Mouse (Mus musculus): ENCODE data around the gene Tspan14.
A peak's percentile ranks its signal among the peaks of the same experiment; 100 is the strongest.

Tspan14 gene

DNA sequence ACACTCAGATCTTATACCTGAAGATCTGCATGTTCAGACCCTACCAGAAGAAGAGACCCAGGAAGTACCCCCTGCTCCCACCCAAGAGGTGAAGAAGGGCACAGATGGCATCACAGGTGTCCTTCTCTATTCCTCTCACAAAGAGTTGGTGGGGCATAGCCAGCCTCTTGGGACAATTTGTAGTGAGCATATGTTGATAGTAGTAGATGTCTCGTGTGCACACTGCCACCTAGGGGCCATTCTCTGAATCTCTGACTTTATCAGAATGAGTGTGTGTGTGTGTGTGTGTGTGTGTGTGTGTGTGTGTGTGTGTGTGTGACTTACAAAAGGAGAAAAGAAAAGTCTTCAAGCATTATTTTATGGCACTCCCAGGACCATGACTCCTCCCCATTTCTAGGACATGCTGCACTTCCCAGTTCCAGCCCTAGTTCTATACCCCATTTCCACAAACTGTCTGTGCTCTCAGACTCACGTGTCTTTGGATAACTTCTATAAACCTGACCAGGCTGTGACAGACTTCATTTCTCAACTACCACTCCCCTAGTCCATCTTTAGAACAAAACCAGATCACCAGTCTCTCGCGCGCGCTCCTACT lies 8.6 kb upstream of the Tspan14 start:
- peak; percentile 61 to 73 for DNase-seq (ENCODE audit: low spot score in 2 of 2)

DNA sequence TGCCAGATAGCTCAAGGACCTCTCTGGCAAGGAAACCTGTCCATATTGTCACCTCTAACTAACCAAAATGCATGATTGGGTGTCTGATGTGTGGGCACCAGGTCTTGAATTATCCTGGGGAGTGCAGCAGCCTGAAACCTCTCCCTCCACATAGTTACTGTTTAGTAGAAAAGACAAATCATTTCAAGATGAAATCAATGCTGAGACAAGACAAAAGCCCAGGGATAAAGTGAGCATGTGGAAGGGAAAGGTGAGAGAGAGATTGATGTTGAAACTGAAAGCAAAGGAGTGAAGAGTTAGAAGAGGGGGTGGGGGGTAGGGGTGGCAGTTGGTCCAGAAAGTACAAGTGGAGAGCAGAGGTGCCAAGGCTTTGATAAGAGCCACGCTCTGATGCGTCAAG lies 1.4 kb upstream of the Tspan14 start:
- no peak for DNase-seq (ENCODE audit: low spot score in 2 of 2)

DNA sequence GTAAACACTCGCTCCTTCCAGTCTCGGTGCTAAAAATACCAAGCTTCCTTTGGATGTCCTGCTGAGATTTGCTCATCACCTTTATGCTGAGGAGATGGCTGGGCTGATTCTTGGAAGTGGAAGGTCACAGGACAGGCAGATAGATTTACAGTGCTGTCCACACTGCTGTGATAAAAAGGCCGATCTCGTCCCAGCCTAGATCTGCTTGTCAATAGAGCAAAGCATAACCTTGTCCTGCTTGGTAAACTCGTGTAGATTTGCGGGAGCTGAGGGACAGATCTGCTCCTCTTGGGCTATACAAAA lies 942 bp upstream of the Tspan14 start:
- DNase-seq (ENCODE audit: low spot score in 2 of 2): no peak

DNA sequence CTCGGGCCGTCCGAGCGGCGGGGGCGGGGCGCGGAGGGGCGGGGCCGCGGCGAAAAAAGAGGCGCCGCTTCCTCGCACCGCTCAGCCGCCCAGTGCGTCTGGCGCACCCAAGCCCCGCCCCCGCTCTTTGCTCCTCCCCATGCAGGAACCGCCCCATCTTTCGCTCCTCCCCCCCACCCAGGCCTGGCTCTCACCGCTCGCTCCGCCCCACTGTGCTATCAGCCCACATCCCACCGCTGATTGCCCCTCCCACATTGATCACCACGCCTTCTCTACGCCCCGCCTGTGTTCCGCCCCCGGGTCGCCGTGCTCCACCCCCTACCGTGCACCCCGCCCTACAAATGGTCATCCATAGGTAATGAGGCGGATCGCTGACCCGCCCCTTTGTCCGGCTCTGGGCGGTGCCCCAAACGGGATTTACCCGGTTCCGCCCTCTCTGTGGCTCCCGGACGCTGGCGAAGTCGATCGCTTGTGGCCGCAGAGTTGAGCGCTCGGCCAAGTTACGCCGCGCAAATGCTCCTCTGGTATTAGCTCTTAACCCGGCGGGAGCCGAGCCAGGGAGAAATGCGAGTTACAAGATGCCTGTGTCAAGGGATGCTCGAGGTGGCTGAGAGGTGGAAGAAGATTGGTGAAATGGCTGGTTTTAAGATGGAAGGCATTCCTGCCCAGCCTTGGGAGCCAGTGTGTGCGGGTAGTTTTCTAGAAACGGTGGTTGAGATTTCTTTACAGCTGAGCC lies 423 bp upstream of the Tspan14 start:
- peak; percentile 90 to 98 for DNase-seq (ENCODE audit: low spot score in 2 of 2)

DNA sequence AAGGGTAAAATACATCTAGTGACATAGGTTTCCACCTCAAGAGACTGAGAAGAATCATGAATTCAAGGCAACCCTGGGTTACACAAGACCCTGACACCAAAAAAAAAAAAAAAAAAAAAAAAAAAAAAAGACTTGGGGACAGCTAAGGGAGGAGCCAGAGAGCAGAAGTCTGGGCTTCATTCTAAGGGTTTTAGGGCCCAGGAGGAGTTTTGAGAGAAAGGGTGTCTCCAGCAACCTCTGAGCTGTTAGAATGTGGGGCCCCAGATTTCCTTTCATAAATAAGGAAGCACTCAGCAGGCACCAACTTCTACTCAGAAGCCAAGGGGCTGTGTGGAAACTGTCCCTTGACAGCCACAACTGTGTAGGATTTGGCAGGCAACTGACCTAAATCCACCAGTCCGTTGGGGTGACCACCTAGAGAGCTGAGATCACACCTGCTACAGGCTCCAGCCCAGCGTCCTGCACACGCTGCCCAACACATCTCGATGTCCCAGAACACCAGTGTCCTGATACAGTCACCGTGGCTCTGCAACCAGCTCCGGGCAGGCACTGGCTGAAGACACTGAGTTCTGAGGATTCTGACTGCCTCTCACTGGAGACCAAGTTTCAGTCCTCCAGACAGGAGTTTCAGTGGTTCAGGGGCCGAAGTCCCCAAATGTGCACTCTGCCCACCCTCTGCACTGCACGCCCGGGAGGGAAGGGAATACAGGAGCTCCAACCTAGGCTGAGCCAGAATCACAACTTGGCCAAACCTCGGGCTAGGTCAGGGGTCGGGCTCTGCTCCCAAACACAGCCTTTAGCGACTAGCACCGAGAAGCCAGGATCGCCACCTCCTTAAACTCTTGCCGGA lies 875 bp downstream of the Tspan14 start:
- DNase-seq (ENCODE audit: low spot score in 2 of 2): no peak

DNA sequence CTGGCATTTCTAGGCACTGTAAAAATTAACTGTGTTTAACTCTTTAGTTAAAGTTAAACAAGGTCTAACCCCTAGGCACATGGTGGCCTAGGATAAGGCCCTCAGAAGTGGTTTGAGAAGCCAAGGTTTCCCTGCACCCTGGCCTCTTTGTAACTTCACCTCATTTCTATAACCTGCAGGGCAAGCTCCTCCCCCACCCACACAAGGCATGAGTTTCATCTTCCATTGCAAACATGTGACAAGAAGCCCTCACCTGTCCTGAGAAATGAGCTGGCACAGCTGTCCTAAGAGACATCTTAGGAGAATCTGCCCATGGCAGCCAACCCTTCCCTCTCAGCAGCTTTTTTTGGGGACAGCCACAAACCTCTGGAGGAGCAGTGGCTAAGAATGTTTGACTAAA lies 1.7 kb downstream of the Tspan14 start:
- DNase-seq (ENCODE audit: low spot score in 2 of 2): no peak

DNA sequence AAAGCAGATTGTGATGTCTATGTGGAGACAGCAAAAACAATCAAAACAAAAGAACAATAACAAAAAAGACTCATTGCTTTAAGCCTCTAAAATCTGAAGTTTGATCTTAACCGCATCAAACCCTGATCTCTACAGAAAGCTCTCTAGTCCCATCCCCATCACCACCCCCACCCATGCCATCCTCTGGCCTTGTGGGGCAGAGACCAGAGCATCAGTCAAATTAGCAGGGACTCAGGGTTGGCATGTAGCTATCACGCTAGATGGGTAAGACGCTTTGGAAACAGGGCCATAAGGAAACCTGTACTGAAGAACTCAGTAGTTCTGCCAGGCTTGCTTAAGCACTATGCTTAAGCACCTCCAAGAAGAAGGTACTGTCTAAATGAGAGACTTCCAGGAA lies 2.4 kb downstream of the Tspan14 start:
- no peak for DNase-seq (ENCODE audit: low spot score in 2 of 2)

DNA sequence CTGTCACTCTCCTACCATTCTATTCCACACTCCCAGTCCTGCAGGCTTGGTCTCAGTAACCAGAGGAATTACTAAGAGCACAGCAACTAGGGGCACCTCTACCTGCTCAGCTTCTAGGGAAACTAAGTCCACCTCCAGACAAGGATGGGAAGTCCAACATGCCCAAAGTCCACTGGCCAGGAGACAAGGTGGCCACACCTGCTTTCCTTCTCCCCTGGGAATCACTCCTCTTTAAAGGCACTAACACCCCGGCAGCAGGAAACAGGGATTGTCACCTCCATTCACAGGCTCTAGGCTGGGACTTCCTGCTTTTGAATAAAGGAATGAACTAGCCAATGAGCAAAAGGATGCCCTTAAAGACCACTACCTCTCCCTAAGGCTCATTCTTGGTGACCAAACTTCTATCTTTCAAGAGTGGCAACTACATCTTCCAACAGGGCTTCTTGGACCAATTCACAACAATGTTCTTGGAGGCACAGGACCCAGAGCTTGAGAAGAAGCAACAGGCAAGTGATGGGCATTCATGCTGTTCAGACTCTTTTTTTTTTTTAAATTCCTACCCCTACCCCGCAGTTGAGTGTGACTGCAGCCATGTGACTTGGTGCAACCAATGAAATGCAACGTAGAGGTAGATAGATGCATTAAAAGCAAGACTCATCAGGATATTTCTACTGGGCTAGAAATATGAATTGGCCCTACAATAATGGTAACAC lies 3.0 kb downstream of the Tspan14 start:
- DNase-seq (ENCODE audit: low spot score in 2 of 2): no peak

DNA sequence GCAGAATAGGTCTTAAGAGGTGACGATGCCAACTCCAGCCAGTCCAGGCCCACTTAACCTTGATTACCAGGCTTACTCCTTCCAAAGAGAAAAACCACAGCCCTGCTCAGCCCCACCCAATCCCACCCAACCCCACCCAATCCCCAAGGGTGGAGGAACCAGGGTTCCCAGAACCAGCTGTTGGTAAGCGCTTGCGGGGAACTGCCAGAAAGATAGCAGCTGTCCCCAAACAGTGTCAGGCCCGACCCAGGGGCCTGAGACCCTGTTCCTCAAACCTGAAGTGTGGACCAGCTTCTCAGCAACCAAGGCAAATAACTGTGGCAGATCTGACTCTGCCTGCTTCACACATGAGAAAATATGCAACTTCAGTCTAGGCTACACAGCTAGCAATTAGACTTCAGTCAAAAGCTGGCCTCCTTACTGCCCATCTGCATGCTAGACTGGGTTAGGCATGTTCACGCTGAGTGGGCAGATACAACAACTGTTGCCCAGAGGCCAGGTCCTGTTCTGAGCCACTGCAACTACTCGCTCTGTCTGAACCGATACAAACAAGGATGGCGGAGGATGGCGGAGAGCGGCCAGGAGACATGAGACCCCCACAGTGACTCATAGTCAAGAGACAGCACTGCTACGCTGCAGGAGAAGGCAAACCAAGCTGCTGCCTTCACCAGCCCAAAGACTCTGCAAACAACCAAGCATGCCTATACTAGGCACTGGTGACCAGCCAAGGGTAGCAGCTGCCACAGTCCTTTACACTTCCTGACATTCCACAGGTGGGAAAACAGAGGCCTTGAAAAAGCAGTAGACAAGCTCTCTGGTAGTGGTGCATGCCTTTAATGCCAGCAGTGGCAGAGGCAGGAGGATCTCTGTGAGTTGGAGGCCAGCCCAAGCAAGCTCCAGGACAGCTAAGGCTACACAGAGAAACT lies 4.0 kb downstream of the Tspan14 start:
- DNase-seq (ENCODE audit: low spot score in 2 of 2): no peak

DNA sequence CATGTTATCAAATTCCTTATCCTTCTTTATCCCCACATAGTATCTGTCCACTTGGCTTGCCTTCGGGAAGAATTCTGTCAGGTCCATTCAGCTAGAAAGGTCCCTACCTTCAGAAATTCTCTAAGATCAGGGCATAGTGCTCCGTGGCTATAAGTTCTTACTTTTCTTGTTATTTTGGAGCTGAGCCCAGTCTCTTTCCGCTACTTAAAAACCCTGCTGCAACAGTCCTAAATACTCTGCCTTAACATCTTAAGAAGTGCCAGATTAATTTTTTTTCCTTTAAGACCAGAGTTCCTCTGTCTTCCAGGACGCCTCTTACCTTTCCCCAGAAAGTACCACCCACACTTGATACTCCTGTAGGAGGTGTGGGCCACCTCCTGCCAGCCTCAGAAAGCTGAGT lies 6.4 kb downstream of the Tspan14 start:
- no peak for DNase-seq (ENCODE audit: low spot score in 2 of 2)

DNA sequence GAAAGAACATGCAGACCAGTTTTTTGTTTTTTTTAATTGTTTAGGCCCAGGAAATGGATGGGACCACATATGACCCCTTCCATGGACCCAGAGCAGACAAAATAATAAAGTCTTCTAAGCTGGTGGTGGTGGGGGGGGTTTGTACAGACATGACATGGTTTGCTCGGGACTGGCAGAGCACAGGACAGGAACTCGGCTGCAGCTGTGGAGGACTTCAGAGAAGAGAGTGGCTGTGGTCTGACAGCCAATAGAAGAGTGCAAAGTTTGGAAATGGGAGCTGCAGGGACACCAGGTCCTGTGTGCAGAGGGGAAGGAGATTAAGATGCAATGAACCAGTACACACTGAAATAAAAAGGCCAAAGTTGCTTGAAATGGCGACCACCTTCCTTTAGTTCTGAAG lies 7.0 kb downstream of the Tspan14 start:
- no peak for DNase-seq (ENCODE audit: low spot score in 2 of 2)

DNA sequence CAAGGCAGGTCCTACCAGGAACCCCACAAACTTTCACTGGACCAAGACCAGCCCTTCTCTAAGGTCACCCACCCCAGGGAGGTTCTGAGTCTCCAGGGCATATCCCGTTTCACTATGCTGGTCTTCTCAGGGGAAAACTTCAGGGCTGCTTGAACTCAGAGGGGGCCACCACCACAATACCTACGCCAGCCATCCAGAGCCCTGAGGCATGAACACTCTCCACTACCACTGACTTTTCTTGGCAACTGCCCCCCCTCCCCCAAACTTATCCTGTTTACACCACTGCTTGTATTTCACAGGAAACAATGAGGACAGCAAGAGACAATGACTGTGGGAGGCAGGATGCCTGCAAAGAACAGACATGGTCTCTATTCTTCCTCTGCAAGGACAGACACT lies 7.6 kb downstream of the Tspan14 start:
- DNase-seq (ENCODE audit: low spot score in 2 of 2): peak in 1 of 2 experiments; percentile 47

DNA sequence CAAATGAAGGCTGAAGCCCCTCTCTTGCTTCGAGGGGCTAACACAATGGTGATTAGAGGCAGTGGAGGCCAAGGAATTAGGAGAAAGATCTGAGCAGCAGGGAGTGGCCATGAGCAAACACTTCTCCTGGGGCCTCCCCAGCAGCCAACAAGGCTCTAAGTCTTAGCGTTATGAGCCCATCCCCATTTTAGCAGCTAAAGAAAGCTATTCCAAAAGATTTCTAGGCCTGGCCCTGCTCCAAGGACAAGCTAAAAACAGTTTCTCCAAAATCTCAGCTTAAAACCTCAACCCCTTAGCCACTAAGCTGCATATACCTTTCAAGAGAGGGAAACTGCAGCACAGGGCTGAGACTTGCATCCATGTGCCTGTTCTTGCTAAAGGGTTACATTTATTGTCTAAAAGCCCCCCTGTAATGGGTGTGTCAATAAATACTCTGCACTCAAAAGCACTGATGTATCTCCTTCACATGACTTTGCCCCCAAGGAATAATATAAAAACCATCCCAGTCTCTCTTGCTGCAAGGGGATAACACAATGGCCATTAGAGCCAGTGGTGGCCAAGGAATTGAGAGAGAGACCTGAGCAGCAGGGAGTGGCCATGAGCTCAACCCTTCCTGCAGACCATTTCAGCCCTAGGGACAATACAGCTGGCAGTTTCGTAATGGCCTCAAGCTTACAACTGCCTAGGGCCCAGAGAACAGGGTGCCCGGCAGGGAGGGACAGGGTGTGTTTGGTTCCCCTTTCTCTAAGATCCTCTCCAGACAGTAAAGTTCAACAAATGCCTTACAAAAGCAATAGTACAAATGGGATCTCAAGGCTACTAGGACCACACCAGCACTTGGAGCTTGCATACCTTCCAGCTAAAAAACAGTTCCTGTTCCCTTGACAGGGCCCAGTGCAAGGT lies 8.3 kb downstream of the Tspan14 start:
- no peak for DNase-seq (ENCODE audit: low spot score in 2 of 2)

DNA sequence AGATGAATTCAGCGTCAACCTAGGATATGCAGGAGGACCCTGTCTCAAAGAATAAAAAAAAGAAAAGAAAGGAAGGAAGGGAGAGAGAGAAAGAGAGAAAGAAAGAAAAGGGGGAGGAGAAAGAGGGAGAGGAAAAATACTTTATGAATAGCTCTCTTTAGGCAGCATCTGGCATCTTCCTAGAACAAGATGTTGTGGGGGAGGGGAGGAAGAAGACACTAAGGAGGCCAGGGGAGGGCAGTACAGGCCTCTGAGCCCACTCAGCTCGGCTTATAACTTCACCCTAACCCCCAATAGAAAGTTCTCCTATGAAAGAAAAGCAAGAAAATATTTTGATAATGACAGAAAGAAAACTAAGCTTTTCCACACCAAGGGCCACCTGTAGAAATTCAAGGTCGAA lies 9.0 kb downstream of the Tspan14 start:
- no peak for DNase-seq (ENCODE audit: low spot score in 2 of 2)

DNA sequence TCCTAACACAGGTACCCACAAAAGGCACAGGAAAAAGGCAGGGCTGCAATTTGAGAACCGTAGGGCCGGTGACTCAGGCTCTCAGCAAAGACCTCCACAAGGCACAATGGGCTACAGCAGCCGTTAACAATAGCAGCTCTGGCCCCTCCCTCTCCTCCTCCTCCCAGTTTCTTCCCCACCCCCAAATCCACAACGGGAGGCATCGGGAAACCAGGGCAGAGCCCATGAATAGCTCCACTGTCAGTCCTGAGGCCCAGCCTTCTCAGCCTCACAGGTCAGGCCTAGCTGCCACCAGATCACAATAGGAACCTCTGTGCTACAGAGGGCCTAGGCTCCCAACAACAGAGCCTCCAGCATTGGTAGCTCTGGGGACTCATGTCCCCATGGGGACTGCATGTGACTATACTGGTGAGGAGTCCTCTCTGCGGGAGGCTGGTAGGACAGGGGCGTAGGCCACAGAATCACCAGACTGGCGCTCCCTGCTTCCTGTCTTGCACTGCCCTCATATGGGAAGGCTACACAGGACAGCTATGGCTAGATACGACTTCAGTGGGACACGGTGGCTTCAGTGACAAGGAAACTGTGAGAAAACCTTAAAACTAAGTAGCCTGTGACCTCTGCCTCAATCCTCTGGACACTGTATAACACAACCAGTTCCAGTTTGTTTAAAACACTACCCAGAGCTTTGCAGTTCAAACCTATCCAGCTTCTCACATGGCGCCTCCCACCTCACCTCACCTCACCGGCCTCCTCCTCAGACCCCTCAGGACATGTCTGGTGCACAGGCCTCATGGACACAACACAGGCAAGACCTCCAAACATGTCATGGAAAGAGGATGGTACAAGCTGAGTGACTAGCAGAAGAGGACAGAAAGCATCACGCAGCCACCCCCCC lies 10.1 kb downstream of the Tspan14 start:
- DNase-seq (ENCODE audit: low spot score in 2 of 2): no peak

DNA sequence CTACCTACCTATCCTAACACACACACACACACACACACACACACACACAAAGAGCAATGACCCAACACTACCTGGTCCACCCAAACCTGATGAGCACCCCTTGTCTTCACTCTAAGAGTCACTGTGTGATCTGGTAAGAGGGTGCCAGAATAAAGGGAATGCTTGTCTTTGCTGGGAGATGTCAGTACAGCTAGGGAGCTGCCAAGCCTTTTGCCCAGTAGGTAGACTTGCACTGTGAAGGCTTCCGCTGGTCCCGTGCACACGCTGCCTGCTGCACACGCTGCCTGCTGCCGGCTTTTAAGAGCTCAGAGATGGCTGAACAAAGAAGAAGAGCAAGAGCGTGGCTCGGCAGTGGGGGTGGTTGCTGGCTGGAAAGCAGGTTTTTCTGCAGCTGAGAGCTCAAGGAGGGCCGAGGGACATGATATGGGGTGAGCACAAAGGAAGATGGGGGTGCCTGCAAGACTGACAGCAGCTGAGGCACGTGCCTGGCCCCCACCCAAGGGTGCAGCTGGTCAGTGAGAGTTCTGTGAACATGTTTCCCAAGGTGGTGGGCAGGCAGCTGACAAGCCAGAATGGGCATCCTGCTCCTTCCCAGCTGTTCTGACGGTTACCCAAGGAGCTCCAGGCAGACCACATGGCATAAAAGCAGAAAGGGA lies 10.9 kb downstream of the Tspan14 start:
- DNase-seq (ENCODE audit: low spot score in 2 of 2): peak; percentile 54 to 58

DNA sequence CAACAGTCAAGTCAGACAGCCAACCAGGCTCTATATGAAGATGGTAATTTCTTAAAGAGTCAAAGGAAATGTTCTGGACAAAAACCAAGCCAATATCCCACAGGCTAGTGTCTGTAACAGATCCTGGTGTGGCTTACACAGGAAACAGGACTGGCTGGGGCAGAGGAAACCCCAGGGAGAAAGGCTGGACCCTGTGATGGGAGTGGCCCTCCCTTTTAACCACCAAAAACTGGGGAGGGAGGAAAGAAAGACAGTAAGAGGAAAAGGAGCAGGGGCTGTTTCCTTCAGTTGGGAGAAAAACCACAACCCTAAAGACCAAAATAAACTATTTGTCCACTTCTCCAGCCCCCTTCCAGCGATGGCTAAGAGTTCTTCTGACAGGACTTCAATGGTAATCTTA lies 11.5 kb downstream of the Tspan14 start:
- DNase-seq (ENCODE audit: low spot score in 2 of 2): no peak

DNA sequence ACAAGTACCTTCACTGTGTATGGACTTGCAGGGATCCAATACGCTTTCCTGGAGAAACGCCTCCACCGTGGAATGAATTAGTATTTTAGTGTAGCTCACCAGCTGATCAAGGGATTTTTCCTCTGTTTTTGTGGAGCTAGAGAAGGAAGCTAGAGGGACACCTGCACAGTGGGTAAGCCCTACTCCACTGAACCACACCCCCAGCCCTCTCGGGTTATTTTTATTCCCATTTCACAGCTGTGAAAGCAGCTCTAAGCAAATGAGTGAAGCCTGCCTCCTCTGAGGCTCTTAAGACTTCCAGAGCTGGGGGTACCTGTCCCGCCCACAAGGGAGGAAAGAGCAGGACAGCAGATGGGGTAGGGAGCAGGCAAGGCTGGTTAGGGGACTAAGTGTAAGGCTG lies 13.2 kb downstream of the Tspan14 start:
- DNase-seq (ENCODE audit: low spot score in 2 of 2): no peak

DNA sequence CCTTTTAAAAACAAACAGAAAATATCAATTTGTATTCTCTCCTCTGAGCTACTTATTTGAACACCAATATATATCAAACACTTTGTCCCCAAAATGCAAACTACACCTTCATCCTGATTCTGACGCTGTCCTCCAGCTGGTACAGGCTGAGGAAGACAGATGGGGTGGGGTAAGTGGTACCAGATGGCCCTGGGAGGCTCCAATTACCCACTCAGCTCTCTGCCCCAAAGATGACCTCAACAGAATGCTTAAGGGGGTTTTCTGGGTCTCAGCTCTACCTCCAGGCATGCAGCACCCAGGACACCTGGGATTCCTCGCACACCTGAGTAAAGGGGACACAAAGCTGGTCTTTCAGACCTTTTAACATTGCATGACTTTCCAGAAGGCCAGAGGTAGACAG lies 13.9 kb downstream of the Tspan14 start:
- DNase-seq (ENCODE audit: low spot score in 2 of 2): no peak
